Mouse (Mus musculus) lung, postnatal 0 days (tissue): Measurements from ENCODE around the gene Pou2f3.

Source experiments
- CTCF ChIP-seq: IDR thresholded peaks from 2 replicates; pipeline ENCODE4 v1.5.1; 2016; ENCODE audit warnings: antibody characterized with exemption, mild to moderate bottlenecking
- EP300 ChIP-seq: IDR thresholded peaks from 2 replicates; pipeline ENCODE4 v1.6.1; 2016; ENCODE audit warnings: antibody characterized with exemption, mild to moderate bottlenecking, control low read depth

- TF ChIP-seq CTCF, result no peak; the same call in 1 of the 2 replicates
- TF ChIP-seq EP300, result no peak
These were observed 99.7 kb downstream of the Pou2f3 start for GRCm38 (mm10) chr9:43110286-43110980.
